Mouse (Mus musculus) lung, adult 2 months (tissue): Measurements from ENCODE around the gene Ntn1.

Experiments used
- CTCF ChIP-seq: fragments of 200-500 bp; IDR thresholded peaks from 2 replicates; pipeline ENCODE4 v1.5.1; 2011; ENCODE audit warnings: mild to moderate bottlenecking, low read length, control low read depth; ENCODE audit not compliant: insufficient read depth
- POLR2A ChIP-seq: fragments of 200-500 bp; IDR thresholded peaks from 2 replicates; pipeline ENCODE4 v1.6.1; 2011; ENCODE audit warnings: low read depth, mild to moderate bottlenecking, control low read depth, low read length, borderline replicate concordance; ENCODE audit errors: extremely low read depth

GRCm38 (mm10) chr11:68208582-68208981 lies 192.0 kb downstream of the Ntn1 start:
- no peak for TF ChIP-seq CTCF
- TF ChIP-seq POLR2A = no peak
